Mouse (Mus musculus) small intestine, adult 2 months (tissue): ENCODE measurements at regions not wholly inside any gene's neighbourhood (a gene's known extent, or its start where the extent isn't known, plus 50 kb on each side); places are given as distances from the start of the nearest gene placed in this dataset.

Experiments
- H3K27ac ChIP-seq: fragments of 200-500 bp; 2 replicates; pipeline ENCODE4 v1.5.1; 2012; ENCODE audit warnings: low read depth, low read length, control low read depth, inconsistent platforms; ENCODE audit not compliant: insufficient read depth
- H3K27me3 ChIP-seq: fragments of 200-500 bp; 2 replicates; pipeline ENCODE4 v1.6.1; 2012; ENCODE audit warnings: mild to moderate bottlenecking, moderate library complexity, low read length, inconsistent platforms; ENCODE audit not compliant: control insufficient read depth, insufficient read depth
- H3K36me3 ChIP-seq: fragments of 200-500 bp; 2 replicates; pipeline ENCODE4 v1.6.1; 2012; ENCODE audit warnings: mild to moderate bottlenecking, low read length, control low read depth, inconsistent platforms; ENCODE audit not compliant: control insufficient read depth, insufficient read depth
- H3K4me1 ChIP-seq: fragments of 200-500 bp; 2 replicates; pipeline ENCODE4 v1.6.1; 2012; ENCODE audit warnings: low read length, inconsistent platforms, mixed read lengths; ENCODE audit not compliant: control insufficient read depth, insufficient read depth, insufficient read length
- H3K4me3 ChIP-seq: fragments of 200-500 bp; 2 replicates; pipeline ENCODE4 v1.5.1; 2012; ENCODE audit warnings: low read depth, mild to moderate bottlenecking, control low read depth, inconsistent platforms, low read length, moderate library complexity
- CTCF ChIP-seq: fragments of 200-500 bp; IDR thresholded peaks from 2 replicates; pipeline ENCODE4 v1.5.1; 2012; ENCODE audit warnings: low read depth, mild to moderate bottlenecking, control low read depth, inconsistent platforms, low read length, moderate library complexity, mixed read lengths; ENCODE audit not compliant: insufficient replicate concordance, insufficient read length; ENCODE audit errors: extremely low read depth
- POLR2A ChIP-seq: fragments of 200-500 bp; IDR thresholded peaks from 2 replicates; pipeline ENCODE4 v1.6.1; 2012; ENCODE audit warnings: low read depth, mild to moderate bottlenecking, control low read depth, inconsistent platforms, low read length, moderate library complexity
- WGBS: fragments of 180-500 bp; shearing (Covaris S2); methylation state at CpG from one replicate; pipeline ENCODE4 v1.1.7; 2018; 5-methylcytosine and 5-hydroxymethylcytosine counted together

- Histone ChIP-seq H3K27ac (no peak overlapping the region), H3K36me3 (no peaks in the 10 kb centered on the region), H3K4me3 (no peak overlapping the region), H3K27me3 (no peaks in the 10 kb centered on the region), H3K4me1 (no peaks in the 10 kb centered on the region)
- WGBS: 14% methylated on average over 6 of the region's 6 CpGs
- no peak for TF ChIP-seq CTCF
- no peak for TF ChIP-seq POLR2A
These were observed 1927.9 kb upstream of the Lrrc6 start for GRCm38 (mm10) chr15:68428444-68429228.

GRCm38 (mm10) chr15:68417142-68417541 lies 1916.4 kb upstream of the Lrrc6 start:
- Histone ChIP-seq H3K4me1 (no peaks in the 10 kb centered on the region), H3K27ac (no peak overlapping the region), H3K4me3 (no peak overlapping the region), H3K36me3 (no peaks in the 10 kb centered on the region), H3K27me3 (no peaks in the 10 kb centered on the region)
- WGBS: 23% methylated on average over 1 of the region's 1 CpGs
- TF ChIP-seq CTCF (no peak), POLR2A (no peak)

GRCm38 (mm10) chr15:68415401-68415925 lies 1914.8 kb upstream of the Lrrc6 start:
- no peak overlapping the region for H3K27ac ChIP-seq
- no peaks in the 10 kb centered on the region for H3K4me1 ChIP-seq
- H3K36me3 ChIP-seq: no peaks in the 10 kb centered on the region
- 19% methylated on average over 3 of the region's 3 CpGs for WGBS
- TF ChIP-seq CTCF: no peak
- TF ChIP-seq POLR2A: no peak
- H3K27me3 ChIP-seq: no peaks in the 10 kb centered on the region
- H3K4me3 ChIP-seq: no peak overlapping the region

- TF ChIP-seq POLR2A: no peak
- TF ChIP-seq CTCF: no peak
- WGBS: 29% methylated on average over 4 of the region's 4 CpGs
- Histone ChIP-seq H3K27me3 (no peaks in the 10 kb centered on the region), H3K4me3 (no peak overlapping the region), H3K4me1 (no peaks in the 10 kb centered on the region), H3K36me3 (no peaks in the 10 kb centered on the region), H3K27ac (no peak overlapping the region)
These were observed 1913.3 kb upstream of the Lrrc6 start for GRCm38 (mm10) chr15:68414047-68414446.

- H3K4me3 ChIP-seq: no peak overlapping the region
- H3K36me3 ChIP-seq: no peaks in the 10 kb centered on the region
- TF ChIP-seq CTCF: no peak
- TF ChIP-seq POLR2A: no peak
- WGBS: 71% methylated on average over 2 of the region's 2 CpGs
- no peaks in the 10 kb centered on the region for H3K27me3 ChIP-seq
- no peaks in the 10 kb centered on the region for H3K4me1 ChIP-seq
- H3K27ac ChIP-seq: no peak overlapping the region
These were observed 1912.0 kb upstream of the Lrrc6 start for GRCm38 (mm10) chr15:68412697-68413096.

GRCm38 (mm10) chr15:68412156-68412555 lies 1911.4 kb upstream of the Lrrc6 start:
- H3K36me3 ChIP-seq: no peaks in the 10 kb centered on the region
- WGBS: 86% methylated on average over 3 of the region's 3 CpGs
- H3K4me1 ChIP-seq: no peaks in the 10 kb centered on the region
- TF ChIP-seq CTCF (no peak), POLR2A (no peak)
- no peak overlapping the region for H3K4me3 ChIP-seq
- no peak overlapping the region for H3K27ac ChIP-seq
- H3K27me3 ChIP-seq: no peaks in the 10 kb centered on the region

GRCm38 (mm10) chr15:68403554-68404070 lies 1902.9 kb upstream of the Lrrc6 start:
- TF ChIP-seq POLR2A: no peak
- no peak for TF ChIP-seq CTCF
- Histone ChIP-seq H3K36me3 (no peaks in the 10 kb centered on the region), H3K4me1 (no peaks in the 10 kb centered on the region), H3K4me3 (no peak overlapping the region), H3K27me3 (no peaks in the 10 kb centered on the region), H3K27ac (no peak overlapping the region)
- WGBS: 81% methylated on average over 3 of the region's 3 CpGs
